Mouse (Mus musculus): ENCODE data around the gene Perm1. TPM values are rescaled to one million over a fixed set of nuclear protein-coding genes. Genes with fewer than 3 reads are reported as not detected.

The Perm1 gene
- not detected in 2 replicates for total RNA-seq (2014; fragmentation: Nextera tagmentation)
- not detected in 2 replicates for total RNA-seq (2017)

DNA sequence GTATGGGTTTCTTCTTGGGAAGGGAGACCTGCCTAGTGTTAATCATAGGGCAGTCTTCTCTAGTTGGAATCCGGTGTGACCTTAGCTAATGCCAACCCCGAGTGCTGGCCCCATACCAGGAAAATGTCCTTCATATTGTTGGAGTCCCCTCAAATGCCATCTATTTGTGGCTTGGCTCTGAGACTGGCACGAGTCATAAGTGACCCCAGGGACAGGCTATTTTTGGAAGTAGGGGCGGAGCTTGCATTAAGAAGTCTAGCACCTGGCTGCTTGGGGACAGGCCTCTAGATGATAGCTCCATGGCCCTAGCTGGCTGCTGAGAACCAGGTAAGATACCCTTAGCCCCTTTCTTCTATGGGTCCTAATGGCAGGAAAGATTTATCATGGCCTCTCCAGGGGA is at the start of gene Perm1:
TSS of gene Perm1 (plus strand) at position 220 of the 400 bp plus-strand sequence.
- no peak for ATAC-seq (replicated peaks; ENCODE audit: low FRiP score, low TSS enrichment, poor library complexity, severe bottlenecking)

DNA sequence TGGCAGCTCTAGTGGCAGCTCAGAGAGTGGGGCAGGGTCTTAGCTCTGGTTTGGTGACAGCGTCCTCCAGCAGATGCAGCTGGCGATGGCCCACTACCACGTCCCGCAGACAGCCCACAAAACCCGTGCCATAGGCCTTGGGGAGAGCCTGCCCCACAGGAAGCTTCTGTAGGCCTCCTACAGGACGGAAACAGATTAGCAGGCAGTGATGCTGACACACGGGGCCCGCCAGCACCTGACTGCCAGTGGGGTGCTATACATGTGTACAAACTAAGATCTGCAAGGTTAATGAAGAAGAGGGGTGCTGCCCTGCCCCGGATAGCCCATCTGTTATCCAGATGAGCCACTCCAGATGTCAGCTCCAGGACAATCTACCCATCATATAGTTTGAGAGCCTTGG is 49.2 kb upstream of the Perm1 start:
- peak; percentile 81 for ATAC-seq (replicated peaks; ENCODE audit: low FRiP score, low TSS enrichment, poor library complexity, severe bottlenecking)

DNA sequence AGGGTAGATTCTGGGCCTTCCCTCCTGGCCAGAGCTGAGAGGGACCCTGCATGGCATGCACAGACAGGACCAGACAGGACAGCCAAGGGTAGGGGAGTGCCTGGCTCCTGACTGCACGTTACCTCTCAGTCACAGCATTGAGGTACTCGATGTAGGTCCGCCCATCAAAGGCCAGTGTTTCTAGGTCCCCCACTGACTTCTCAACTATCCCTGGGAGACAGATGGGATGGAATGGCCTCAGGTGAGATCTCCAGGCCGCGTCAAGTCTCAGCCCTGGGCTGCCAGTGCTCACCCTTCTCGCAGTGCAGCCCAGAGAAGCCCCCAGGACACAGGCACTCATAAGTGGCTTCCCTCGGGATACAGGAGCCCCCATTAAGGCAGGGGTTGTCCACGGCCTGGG is 47.1 kb upstream of the Perm1 start:
- no peak for ATAC-seq (replicated peaks; ENCODE audit: low FRiP score, low TSS enrichment, poor library complexity, severe bottlenecking)

DNA sequence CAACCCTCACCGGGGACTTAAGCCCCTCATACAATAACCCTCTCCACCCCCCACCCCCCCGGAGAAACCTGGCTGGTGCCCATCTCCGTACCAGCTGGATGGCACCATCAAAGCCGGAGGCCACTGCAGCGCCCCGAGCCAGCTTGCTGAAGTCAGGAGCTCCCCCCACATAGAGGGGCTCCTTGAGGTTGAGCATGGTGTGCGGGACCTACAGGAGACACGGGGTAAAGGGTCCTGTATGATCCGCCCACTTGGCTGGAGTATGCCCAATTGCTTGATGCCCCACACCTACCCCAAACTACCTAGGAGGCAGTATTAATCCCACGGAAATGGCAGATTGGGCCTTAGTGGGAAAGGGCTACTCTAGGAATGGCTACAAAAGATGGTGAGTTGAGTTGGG is 46.5 kb upstream of the Perm1 start:
- ATAC-seq (replicated peaks; ENCODE audit: low FRiP score, low TSS enrichment, poor library complexity, severe bottlenecking): no peak

DNA sequence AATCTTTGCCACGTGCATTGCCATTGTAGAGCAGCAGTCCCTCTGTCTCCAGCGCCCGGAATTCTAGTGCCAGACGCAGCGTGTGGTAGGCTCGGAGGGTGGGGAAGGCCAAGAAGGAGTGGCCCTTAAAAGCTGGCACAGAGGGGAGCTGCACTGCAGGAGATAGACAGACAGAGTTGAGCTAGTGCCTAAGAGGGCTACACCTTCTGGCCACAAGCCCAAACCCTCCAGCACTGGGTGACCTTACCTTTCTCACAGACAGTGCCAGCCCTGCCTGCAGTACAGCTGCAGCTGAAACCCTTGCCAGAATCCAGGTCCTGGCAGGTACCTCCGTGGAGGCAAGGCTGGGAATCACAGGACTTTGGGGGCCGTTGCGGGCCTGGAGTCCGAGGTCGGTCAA is 43.8 kb upstream of the Perm1 start:
- ATAC-seq (replicated peaks; ENCODE audit: low FRiP score, low TSS enrichment, poor library complexity, severe bottlenecking): no peak

DNA sequence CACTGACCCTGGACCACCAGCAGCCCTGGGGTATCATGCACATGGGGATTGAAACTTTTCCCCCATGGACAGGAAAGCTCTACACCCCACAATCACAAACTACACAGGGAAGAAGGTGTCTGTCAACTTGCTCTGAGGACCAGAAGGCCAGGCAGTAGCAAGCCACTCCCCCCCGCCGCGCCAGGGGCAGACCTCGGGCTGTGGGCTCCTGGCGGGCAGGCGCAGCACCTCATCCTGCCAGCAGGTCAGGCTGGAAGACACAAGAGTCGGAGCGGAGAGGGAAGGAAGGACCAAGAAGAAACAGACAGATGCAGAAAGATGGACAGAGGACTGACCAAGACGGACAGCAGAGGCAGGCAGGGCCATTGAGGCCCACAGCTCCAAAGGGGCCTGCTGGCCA is 38.0 kb upstream of the Perm1 start:
- ATAC-seq (replicated peaks; ENCODE audit: low FRiP score, low TSS enrichment, poor library complexity, severe bottlenecking): no peak

DNA sequence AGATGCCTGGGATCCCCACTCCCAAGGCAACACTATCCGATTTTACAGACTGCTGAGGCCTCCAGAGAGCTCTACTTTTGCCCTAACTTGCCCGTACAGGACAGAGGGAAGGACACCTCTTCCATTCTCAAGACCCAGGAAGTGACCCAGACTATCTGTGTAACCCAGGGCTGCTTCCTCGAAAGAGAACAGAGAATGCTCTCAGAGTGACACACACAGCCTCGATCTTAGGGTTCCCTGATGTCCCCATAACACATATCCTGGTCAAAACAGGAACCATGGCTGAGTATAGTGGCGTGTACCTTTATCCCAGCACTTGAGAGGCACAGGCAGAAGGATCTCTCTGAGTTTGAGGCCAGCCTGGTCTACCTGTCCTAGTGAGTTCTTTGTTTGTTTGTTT is 31.9 kb upstream of the Perm1 start:
- ATAC-seq (replicated peaks; ENCODE audit: low FRiP score, low TSS enrichment, poor library complexity, severe bottlenecking): no peak

DNA sequence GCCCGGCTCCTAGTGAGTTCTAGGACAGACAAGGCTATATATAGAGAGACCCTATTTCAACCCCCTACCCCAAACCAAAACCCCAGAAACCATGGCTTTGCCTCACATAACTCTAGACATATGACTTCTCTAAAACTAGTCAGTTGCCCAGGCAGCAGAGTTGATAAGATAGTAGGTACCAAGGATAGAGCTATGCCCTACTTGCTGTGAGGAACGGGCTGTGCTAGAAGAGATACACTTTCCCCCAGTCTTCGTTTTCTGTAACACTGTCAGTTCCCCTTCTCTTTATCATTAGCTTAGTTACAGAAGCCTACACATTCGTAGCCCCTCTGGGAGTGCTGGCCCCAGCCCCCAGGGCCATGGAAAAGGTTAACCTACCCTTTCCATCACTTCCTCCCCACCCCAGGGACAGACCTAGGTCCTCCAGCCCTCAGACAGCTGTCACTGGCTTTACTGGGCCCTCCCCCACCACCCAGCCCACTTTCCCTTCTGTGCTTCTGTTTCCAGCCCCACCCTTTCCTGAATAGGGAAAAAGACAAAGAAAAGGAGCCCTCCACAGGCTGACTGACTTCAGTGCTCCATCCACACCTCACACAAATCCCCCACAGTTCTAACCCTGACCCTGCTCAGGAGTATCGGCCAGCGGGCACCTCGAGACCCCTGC is 31.2 kb upstream of the Perm1 start:
- ATAC-seq (replicated peaks; ENCODE audit: low FRiP score, low TSS enrichment, poor library complexity, severe bottlenecking): peak; percentile 36

DNA sequence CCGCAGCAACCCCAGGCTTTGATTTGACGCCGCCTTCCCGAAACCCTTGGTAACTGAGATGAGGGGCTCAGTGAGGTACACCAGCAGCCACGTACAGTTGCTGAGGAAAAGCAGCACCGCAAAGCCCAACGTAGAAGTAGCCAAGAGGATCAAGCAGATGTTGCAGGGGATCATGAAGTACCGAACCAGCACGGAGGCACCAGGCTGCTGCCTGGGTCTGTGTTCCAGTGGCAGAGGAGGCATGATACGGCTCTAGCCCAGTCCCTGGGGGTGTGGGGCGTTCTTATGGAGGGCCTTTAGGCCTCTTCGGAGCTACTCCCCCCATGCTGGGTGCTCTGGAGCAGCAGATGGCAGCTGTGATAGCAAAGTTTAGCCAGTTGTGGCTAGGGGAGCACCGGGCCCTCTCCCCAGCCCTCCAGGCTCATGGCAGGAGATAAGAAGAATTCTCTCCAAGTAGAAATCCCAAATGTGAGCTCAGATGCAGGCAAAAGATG is 30.2 kb upstream of the Perm1 start:
- ATAC-seq (replicated peaks; ENCODE audit: low FRiP score, low TSS enrichment, poor library complexity, severe bottlenecking): peak; percentile 76

DNA sequence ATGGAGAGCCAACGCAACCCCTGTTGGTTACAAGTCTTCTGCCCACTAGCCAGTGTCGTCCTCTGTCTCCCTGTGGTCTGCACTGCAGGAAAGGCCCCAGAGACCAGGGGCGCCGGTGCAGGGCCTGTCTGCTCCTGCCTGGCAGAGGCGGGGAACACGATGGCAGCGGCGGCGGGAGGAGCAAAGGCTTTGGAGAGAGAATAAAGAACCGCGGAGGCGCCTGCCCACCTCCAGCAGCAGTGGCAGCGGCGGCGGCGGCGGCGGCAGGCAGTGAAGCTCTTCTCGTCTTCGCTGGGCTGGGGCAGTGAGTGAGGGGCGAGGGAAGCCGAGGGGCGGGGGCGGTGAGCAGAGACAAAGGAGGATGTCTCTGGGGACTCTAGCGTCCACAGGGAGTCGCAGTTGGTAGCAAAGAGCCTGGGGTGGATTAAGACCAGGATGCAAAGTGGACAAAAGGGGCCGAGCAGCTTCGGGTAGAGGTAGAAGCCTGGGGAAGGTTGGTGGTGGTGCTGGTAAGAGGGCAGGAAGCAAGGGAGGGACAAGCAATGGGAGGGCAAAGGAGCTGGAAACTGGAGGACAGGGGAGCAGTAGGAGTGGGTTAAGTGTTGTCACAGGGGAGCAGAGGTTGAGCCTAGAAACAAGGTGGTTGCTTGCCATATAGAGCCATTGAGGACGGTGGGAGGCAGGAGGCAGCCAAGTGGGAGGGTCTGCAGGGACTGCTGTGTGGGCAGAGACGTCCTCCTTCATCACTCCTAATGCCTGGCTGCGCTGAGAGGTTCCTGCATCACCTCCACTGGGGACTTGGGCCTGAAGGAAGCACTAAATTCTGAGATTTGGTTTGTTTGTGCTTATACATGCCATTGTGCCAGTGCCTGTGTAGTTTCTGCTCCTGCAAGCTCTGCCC is 29.5 kb upstream of the Perm1 start:
- peak; percentile 50 for ATAC-seq (replicated peaks; ENCODE audit: low FRiP score, low TSS enrichment, poor library complexity, severe bottlenecking)

DNA sequence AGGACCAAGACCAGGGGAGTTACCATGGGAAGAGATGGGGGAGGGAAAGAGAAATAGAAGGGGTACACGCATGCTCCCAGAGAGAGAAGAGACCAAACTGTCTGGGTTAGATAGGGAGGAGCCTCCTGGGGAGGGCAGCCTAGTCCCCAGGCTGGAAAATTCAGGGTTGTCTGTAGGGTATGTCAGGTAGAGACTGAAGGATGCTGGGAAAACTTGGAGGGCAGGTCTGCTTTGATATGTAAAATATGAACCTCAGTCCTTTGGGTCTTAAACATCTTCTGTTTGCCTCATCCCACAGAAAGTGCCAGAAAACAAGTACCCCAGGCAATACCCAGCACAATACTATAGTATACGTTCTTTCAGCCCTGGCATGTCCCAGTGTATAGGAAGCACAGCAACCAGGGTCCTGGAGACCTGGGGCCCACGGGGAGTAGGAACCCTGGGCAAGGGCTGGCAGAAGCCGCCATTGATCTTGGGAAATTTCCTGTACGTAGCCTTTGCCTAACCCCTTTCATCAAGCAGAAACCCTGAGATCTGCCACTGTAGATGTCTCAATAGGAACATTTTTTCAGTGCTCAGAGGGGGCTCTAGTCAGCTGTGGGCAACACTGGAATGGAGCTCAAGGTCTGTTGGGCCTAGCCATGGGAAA is 27.4 kb upstream of the Perm1 start:
- no peak for ATAC-seq (replicated peaks; ENCODE audit: low FRiP score, low TSS enrichment, poor library complexity, severe bottlenecking)

DNA sequence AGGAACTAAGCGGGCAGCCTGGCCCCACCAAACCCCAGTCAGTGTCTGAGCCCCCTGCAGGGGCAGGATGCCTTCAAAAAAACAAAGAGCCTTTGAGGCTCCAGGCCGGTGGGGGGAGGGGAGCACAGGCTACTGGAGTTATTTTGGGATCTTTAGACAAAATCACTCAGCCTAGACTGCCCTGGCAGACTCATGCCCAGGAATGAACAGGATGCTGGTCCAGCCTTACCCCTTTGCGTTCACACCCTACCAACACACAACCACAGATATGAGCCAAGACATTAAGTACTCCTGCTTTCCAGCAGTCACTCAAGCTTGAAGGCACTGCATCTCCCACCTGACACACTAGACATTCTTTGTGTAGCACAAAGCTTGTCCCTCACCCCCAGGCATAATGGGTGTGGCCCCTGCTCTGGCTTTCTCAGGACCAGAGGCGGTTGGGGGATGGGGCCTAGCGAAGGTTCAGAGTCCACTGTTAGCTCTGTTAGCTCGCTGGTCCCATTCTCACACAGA is 26.8 kb upstream of the Perm1 start:
- ATAC-seq (replicated peaks; ENCODE audit: low FRiP score, low TSS enrichment, poor library complexity, severe bottlenecking): no peak

DNA sequence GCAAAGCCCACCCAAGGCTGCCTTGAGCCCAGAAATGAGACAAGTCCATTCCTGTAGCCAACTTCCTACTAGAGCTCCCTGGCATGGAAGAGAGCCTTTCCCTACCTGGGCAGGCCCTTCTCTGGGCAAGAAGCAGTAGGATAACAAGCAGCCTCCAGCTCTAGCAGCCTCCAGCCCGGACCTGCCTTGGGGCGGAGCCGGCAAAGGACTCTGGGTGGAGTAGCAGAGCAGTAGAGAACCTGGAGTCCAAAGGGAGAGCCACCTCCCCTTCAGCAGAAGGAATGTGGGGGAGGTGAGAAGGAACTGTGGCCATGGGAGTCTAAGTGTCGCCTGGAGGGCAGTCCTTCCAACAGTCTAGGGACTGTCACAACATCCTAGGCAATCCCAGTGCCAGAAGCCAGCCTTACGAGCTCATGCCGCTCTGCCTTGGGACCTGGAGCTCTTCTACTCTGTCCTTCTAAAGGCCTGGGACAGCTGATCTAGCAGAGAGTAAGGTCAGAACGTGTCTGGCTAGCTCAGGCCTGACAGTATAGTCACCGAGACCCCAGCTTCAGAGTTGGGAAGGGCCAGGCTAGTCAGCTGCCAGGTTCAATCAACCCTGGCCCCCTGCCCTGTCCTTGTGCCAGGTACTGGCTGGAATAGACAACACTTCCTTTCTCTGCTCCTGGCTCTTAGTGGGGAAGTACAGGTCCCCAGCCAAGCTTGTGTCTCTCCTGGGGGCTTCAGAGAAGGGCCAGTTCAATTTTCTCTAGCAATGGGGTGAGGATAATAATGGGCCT is 23.1 kb upstream of the Perm1 start:
- no peak for ATAC-seq (replicated peaks; ENCODE audit: low FRiP score, low TSS enrichment, poor library complexity, severe bottlenecking)

DNA sequence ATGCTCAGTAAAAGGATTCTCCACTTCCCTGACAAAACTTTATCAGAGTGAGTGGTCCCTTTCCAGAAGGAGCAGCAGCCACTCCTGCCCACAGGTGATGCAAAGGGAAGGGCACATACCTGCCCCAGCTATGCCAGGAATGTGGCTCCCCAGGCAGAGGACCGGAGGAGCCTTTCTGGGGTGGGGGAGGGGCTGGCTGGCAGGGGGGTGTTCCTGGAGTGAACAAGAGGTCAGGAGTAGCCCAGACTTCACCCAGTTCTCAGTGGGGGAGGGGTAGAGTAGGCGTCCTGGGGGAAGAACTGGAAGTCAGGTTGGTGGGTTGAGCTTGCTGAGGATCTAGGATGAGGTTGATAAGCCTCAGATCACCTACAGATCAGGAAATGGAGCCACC is 22.5 kb upstream of the Perm1 start:
- ATAC-seq (replicated peaks; ENCODE audit: low FRiP score, low TSS enrichment, poor library complexity, severe bottlenecking): no peak

DNA sequence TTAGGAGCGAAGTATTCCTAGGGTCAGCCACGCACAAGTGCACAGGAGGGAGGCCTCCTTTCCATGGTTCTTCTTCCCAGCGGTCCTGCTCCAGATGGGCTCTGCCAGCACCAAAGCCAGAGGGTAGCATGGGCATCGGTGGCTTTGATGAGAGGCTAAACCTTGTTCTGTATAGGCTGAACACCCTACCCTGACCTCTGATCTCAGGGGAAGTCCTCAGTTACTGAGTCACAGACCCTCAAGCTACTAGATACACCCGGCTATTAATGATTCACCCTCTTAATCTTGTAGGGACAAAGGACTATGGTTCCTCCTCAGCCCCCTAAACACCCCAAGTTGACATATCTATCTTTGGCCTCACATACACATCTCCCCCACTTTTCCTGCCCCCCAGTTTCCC is 21.8 kb upstream of the Perm1 start:
- no peak for ATAC-seq (replicated peaks; ENCODE audit: low FRiP score, low TSS enrichment, poor library complexity, severe bottlenecking)

DNA sequence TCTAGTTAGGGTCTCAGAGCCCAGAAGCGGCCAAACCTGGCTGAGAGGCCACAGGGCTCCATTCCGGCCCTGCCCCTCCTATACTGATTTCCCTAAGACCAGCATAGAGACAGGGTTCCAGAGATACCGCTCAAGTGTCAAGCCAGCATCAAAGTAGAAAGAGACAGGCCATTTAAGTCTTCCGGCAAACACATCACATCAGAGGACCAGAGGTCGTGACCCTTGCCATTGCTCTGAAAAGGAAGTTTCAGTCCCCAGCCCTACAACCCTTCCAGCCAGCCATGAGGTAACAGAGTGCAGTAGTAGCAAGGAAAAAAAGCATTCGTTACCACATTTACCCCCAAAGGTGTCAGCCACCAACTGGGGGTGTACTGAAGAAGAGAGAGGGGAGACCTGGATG is 21.3 kb upstream of the Perm1 start:
- ATAC-seq (replicated peaks; ENCODE audit: low FRiP score, low TSS enrichment, poor library complexity, severe bottlenecking): no peak

DNA sequence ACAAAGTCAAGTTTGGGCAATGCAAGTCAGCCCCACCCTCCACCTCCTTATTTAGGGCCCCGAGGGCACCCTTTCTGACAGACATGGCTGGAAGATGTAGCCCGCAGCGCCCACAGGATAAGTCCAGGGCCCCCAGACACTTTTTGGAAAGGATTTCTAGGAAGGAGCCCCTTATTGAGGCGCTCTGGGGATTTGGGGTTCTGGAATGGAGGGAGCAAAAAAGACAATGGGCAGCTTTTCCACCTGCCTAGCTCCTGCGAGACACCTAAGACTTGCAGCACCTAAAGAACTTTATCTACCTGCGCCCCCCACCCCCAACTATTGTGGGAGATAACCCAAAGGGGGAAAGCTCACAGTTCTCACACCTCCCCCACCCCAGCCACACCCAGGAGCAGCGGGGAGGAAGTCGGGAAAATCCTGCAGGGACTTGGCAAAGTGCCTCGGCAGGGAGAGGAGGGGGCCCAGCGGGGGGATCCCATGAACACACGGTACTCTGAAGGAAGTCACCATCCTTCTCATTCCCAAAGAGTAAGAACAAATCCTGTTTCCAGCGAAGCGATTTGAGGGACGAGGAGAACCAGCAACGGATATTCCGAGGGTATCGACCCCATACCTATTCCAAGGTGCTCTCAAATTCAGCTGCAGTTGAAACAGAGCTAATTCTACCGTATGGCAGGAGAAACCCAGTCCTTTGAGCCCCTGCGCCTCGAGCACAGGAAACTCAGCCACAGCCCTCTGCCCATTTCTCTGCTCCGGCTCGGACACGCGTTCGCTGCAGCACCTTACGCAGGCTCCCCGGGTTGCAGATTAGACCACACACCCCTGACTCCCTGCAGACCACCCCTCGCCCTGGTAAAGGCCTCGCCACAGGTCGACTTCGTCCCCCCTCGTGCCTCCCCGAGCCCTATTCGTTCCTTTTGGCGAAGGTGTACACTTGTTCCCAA is 19.5 kb upstream of the Perm1 start:
- no peak for ATAC-seq (replicated peaks; ENCODE audit: low FRiP score, low TSS enrichment, poor library complexity, severe bottlenecking)

DNA sequence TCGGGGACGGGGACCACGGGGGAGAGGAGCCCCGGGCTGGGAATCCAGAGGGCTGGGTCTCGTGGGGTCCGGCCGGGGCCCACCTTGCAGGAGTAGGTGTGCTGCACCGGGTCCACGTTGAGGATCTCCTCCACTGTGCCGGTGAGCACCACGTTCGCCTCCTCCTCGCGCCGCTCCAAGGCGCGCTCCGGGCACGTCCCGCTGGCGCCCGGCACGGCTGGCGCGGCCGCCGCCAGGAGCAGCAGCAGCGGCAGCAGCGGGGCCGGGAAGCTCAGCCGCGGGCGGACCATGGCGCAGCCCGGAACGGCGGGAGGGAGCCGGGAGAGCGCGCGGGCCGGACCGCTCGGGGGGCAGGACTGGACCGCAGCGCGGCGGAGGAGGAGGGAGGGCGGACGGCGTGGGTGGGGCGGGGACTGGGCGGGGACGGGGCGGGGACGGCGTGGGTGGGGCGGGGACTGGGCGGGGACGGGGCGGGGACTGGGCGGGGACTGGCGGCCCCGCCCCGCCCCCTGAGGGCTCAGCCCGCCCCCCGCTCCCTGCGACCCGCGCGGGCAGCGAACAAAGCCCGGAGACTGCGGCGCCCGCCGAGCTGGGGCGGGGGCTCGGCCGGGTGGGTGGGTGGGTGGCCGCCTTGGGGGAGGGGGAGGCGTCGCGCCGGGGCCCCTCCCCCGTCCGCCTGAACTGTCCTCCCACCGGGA is 18.4 kb upstream of the Perm1 start, which contains the start of gene Agrn:
TSS of gene Agrn (minus strand) at position 358 of the 698 bp plus-strand sequence.
- ATAC-seq (replicated peaks; ENCODE audit: low FRiP score, low TSS enrichment, poor library complexity, severe bottlenecking): peak; percentile 48

All from megakaryocyte-erythroid progenitor cell, adult 5-6 weeks (primary cell).